Mouse (Mus musculus): ENCODE measurements around the gene Plac1.
"Not testable (repeated sequence)": the region's sequence is repeated elsewhere in the genome, so short reads cannot be mapped to it uniquely, and the experiment has no call there.

The Plac1 gene

DNA sequence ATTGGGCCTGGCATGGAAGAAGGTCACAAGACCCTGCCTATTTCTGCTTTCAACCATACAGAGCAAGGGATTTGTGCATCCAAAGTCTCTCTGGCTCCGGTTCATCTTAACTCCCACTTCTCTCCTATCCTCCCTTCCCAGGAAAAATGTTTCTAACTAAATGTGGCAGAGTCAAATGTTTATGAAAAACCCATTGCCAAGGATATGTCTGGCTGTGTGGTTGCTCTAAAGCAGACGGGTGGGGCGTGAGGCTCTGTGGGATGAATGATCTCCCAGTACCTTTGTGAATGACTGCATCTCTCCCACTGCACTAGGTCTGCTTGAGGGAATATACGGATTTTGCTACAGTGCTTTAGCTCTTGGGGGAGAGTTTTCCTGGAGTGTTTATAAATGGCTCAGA is 193.9 kb downstream of the Plac1 start:
- no peak for DNase-seq (ENCODE audit: low spot score in 2 of 2)

DNA sequence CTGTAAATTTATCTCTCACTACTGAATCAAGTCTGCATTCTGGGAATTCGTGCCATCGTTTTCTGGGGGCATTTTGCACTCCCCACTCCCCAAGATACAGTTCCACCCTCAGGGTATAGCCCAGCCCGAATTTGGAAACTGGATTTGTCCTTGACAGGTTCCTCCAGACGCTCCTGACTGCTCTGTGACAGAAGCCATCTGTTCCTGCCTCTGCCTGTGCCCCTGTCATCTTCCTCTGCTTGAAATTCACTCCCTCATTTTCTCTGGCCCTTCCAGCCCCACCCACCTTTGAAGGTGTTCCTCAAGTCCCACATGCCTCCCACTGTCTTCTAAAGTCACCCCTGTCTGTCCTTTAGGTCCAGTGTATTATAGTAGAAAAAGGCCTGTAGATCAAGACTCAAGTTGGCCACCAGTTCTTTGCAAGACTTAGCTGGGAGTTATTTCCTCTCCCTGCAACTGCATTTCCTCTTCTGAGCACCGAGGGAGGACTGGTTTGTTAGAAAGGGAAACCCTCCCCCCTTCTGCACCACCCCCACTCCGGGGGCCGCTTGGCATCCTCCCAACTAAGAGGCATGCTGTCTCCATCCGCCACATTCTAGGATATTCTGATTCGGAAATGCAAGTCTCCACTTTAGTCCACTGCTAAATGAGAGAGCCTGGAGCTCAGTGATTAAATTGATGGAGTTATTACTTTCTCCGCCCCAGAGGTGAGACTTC is 194.6 kb downstream of the Plac1 start:
- DNase-seq (ENCODE audit: low spot score in 2 of 2): no peak

DNA sequence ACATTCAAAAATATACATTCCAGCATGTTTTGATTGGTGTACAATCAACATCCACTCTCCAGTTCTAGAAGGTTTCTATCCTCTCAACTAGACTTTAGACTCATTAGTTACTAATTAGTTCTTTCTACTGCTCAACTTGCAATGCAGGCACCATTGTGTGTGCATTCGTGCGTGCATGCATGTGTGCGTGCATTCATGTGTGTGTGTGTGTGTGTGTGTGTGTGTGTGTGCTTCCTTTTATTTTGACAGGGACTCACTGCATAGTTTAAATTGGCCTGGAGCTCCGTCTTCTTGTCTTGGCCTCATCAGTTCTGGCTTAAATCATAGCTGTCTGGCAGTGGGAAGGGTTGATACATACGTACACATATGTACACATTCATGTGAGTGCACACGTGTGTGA is 198.9 kb downstream of the Plac1 start:
- no peak for DNase-seq (ENCODE audit: low spot score in 2 of 2)

DNA sequence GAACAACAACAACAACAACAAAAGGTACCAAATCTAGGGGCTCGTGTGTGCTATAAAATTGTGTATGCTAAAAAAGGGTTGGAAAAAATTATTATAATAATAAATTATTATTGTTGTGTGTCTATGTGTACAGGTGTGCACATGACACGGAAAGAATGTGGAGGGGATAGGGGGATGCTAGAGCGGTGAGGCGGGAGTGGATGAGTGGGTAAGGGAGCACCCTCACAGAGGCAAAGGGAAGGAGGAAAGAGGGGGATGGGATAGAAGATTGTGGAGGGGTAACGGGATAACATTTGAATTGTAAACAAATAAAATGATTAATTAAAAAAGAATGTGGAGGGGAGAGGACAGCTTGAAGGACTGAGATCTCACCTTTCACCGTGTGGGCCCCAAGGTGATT is 199.8 kb downstream of the Plac1 start:
- no peak for DNase-seq (ENCODE audit: low spot score in 2 of 2)

DNA sequence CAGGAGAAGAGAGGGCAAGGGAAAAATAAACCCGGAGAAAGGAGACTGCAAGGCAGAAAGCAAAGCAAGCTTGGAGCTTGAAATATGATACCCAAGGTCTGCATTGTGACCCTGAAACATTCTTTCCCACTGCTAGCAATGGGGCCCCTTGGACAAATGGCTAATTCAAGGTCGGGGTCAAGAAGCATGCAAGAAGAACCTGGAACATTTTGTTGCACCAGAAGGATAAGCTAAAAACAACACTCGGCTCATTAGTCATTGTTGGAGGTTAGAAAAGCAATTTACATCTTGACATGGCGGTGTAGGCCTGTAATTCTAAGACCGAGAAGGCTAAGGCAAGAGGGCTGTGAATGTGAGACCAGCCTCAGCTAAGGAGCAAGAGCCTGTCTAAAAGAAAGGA is 200.3 kb downstream of the Plac1 start:
- no peak for DNase-seq (ENCODE audit: low spot score in 2 of 2)

DNA sequence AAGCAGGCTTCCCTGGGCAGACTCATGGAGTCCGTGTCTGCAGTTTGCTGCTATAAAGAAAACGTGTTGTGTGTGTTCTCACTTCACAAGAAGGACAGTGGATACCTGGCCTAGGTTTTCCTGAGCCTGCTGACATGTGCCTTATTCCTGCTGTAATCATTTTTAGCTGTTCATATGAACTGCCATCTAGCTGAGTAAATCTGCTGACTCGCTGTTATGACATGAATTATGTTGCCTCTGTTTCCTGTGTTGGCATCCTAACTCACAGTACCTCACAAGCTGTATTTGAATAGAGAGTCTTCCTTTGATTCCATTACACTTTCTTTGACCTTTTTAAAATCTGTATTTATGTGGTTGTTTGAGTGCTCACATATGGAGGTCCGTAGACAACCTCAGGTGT is 201.7 kb downstream of the Plac1 start:
- no peak for DNase-seq (ENCODE audit: low spot score in 2 of 2)

DNA sequence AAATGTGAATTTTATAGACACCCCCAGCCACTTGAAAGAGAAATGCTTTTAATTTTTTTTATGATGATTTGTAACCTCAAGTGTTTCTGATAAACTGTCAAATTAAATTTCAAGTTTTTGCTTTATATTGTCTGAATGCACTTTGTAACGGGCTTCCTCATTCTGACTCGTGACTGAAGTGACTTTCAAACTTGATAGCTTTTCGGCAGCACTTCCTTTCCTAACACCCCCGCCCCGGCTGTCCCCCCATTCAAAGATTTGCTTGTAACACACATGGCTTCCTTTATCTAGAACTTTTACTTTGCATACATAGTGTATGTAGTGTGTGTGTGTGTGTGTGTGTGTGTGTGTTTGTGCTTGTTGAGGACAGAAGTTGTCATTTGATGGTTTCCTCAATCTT is 210.4 kb downstream of the Plac1 start:
- no peak for DNase-seq (ENCODE audit: low spot score in 2 of 2)

DNA sequence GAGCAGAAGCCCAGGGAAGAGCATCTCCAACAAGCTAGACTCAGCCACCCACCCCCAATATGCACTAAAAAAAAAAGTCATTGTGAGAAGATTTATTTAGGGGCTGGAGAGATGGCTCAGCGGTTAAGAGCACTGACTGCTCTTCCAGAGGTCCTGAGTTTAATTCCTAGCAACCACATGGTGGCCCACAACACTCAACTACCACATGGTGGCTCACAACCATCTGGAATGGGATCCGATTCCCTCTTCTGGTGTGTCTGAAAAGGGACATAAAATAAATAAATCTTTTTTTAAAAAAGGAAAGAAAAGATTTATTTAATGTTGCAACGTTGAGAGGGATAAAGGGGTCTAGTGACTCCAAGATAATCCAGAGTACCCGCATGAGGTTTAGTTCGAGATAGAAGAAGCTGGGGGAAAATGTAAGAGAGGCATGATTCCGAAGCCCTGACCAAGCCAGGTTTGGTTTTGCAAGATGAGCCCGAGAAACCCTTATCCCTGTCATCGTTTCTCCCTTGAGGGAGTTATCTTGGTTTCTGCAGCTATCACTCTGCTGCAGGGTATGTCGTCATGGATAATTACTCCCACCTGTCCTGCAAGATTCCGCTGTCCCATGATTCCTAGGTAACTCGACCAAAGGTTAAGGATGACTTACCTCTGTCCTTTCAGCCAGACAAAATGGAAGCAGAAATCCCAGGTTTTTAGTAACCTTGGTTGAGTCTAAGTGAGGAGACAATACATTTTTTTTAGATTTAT is 214.3 kb downstream of the Plac1 start:
- no peak for DNase-seq (ENCODE audit: low spot score in 2 of 2)

DNA sequence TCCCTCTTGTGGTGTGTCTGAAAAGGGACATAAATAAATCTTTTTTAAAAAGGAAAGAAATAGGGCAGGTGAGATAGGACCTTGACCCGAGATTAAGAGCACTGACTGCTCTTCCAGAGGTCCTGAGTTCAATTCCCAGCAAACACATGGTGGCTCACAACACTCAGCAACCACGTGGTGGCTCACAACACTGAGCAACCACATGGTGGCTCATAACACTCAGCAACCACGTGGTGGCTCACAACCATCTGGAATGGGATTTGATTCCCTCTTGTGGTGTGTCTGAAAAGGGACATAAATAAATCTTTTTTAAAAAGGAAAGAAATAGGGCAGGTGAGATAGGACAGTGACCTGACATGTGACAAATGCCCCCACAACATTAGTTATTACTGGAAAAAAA is 215.6 kb downstream of the Plac1 start:
- DNase-seq (ENCODE audit: low spot score in 2 of 2): not testable (repeated sequence)

DNA sequence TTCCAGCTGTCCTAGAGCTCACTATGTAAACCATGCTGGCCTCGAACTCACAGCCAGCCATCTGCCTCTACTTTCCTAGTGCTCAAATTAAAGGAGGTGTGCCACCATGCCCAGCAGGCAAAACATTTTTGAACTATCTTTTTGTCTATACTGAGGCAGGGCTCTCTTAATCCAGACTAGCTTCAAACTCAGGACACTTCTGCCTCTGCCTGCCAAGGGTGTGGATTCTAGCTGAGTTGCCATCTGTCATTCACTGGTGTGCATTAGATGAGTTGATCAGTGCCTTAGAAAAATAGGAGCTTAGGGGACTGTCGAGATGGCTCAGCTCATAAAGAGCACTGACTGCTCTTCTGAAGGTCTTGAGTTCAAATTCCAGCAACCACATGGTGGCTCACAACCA is 216.9 kb downstream of the Plac1 start:
- no peak for DNase-seq (ENCODE audit: low spot score in 2 of 2)
